ENCODE assay signal across 21 mouse cellular contexts in the genomic region with DNA sequence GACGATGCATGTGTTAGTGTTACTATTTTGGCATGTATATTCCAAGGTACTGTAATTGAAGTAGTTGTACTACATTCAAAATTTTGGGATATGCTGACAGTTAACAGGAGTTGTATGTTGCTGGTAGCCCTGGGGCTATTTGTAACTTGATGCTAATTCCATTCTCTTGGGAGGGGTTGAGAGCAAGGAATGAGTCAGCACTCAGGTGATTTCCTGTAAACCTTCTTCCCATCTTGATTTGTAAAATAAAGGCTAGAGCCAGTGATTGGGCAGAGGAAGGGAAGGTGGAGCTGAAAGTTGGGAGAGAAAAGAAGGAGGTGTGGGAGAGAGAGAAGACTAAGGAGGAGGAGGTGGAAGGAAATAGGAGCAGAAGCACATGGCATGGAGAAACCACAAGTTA.
"Had no signal": no experiment of that assay in that cellular context is flagged by ENCODE, and none has a peak within 500 bp of the region (broad histone marks: within the 10 kb centered on the region; RNA-seq: fewer than 3 reads in every experiment).

No protein-coding gene starts in this region.

- H3K36me3 ChIP-seq: midbrain, embryonic 12.5 days; midbrain, embryonic 15.5 days; neural tube, embryonic 12.5 days; neural tube, embryonic 15.5 days; stomach, embryonic 15.5 days had no signal

- H3K9me3 ChIP-seq: midbrain, embryonic 12.5 days; midbrain, embryonic 15.5 days; neural tube, embryonic 12.5 days; neural tube, embryonic 15.5 days; stomach, embryonic 15.5 days had no signal

- H3K27ac ChIP-seq: kidney, postnatal 0 days; layer of hippocampus, adult 2 months; left cerebral cortex, adult 2 months; liver, embryonic 14.5 days; macrophage; midbrain, embryonic 12.5 days; midbrain, embryonic 15.5 days; neural tube, embryonic 12.5 days; neural tube, embryonic 15.5 days; stomach, embryonic 15.5 days had no signal

- ATAC-seq: liver, postnatal 0 days; lung, postnatal 0 days; midbrain, embryonic 15.5 days had no signal

- H3K4me3 ChIP-seq: layer of hippocampus, adult 2 months; left cerebral cortex, adult 2 months; midbrain, embryonic 12.5 days; midbrain, embryonic 15.5 days; neural tube, embryonic 12.5 days; neural tube, embryonic 15.5 days; stomach, embryonic 15.5 days had no signal

- H3K9ac ChIP-seq: liver, embryonic 14.5 days; liver, postnatal 0 days; lung, embryonic 14.5 days; midbrain, embryonic 12.5 days; midbrain, embryonic 15.5 days; neural tube, embryonic 12.5 days; neural tube, embryonic 15.5 days; stomach, embryonic 15.5 days had no signal

- H3K4me1 ChIP-seq: midbrain, embryonic 12.5 days; midbrain, embryonic 15.5 days; neural tube, embryonic 12.5 days; neural tube, embryonic 15.5 days; stomach, embryonic 15.5 days had no signal

- DNase-seq: kidney, postnatal 25 days; layer of hippocampus, adult 9-11 months; layer of hippocampus, postnatal 36 days; liver, postnatal 0 days; lung, embryonic 14.5 days; retina, postnatal 1 day; right cerebral cortex, postnatal 25 days; spleen, adult 18-20 months; thymus, postnatal 36 days had no signal

- H3K4me2 ChIP-seq: liver, embryonic 11.5 days; lung, embryonic 14.5 days; midbrain, embryonic 12.5 days; midbrain, embryonic 15.5 days; neural tube, embryonic 12.5 days; neural tube, embryonic 15.5 days; stomach, embryonic 15.5 days had no signal

- H3K27me3 ChIP-seq: midbrain, embryonic 12.5 days; midbrain, embryonic 15.5 days; neural tube, embryonic 12.5 days; neural tube, embryonic 15.5 days; stomach, embryonic 15.5 days had no signal
